In the genomic region with DNA sequence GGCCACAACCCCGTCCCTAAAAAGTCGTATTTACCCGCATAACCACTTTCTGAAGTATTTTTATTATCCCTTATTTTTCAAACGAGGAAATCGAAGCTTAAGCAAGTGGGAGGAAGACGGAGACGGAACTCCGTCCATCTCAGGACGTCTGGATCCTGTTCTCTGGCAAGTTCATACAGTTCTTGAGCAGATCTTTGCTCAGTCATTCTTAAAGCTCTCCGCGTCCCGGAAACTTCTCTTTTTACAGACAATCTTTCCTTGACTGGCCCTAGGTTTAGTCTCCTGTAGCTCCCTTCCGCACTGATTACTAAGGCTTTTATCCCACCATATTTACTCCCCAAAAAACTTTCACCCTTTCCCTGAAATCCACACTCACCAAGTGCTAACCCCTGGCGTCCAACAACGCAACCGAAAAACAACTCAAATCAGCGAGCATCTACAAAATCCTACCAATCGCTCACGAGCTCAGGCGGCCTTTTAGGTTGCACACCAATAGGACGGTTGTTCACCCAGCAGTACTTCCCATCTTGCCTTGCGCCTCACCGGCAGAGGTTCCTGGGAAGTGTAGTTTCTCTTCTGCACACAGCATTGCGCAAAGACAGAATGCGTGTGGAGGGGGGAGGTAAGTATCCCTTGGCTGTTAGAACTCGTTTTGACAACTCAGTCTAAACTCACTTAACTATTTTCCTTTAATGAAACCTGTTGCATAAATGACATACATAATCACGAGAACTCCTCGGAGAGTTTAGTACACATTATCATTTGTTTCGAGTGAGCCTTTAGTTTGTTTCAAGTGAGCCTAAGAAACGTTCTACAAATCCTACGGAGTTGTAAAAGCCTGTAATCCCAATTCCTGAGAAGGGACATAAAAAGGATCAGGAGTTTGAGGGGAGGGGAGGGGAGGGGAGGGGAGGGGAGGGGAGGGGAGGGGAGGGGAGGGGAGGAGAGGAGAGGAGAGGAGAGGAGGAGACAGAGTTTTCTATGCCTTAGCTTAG, we compare ENCODE assay signal across 8 mouse cellular contexts. TPM values are rescaled to one million over a fixed set of nuclear protein-coding genes. Genes with fewer than 3 reads are reported as not detected.
DNase-seq lines count a peak whose midpoint lies in the region; ATAC-seq lines count a peak whose summit lies in the region.

No protein-coding gene starts in this region.

- H3K27me3 ChIP-seq in heart, embryonic 13.5 days (replicated peaks): no peaks in the 10 kb centered on the region
- no peaks in the 10 kb centered on the region for H3K27me3 ChIP-seq in liver, embryonic 12.5 days (replicated peaks)
- H3K27me3 ChIP-seq in stomach, embryonic 15.5 days (replicated peaks): no peaks in the 10 kb centered on the region

- ATAC-seq in heart, embryonic 13.5 days (ENCODE audit: extremely low read depth, insufficient number of reproducible peaks, low FRiP score, low TSS enrichment): peak; percentile 95
- peak; percentile 99 for ATAC-seq in liver, embryonic 12.5 days
- ATAC-seq in stomach, embryonic 15.5 days (ENCODE audit: insufficient read depth, low FRiP score, low read depth): peak; percentile 99

- H3K9ac ChIP-seq in heart, embryonic 13.5 days: peak overlapping the region; percentile 81
- H3K9ac ChIP-seq in liver, embryonic 12.5 days: peak overlapping the region; percentile 82
- H3K9ac ChIP-seq in stomach, embryonic 15.5 days: peak overlapping the region; percentile 56

- peak overlapping the region; percentile 67 for H3K4me3 ChIP-seq in brown adipose tissue, adult 24 weeks (ENCODE audit: insufficient read depth, low read depth, low read length)
- peak overlapping the region; percentile 61 for H3K4me3 ChIP-seq in heart, embryonic 13.5 days
- H3K4me3 ChIP-seq in liver, embryonic 12.5 days: peak overlapping the region; percentile 75
- peak overlapping the region; percentile 60 for H3K4me3 ChIP-seq in stomach, embryonic 15.5 days (replicated peaks)

- WGBS in heart, embryonic 13.5 days: 1% methylated on average over 31 of the region's 31 CpGs
- under 1% methylated on average over 31 of the region's 31 CpGs for WGBS in liver, embryonic 12.5 days (ENCODE audit: insufficient replicate concordance)
- under 1% methylated on average over 31 of the region's 31 CpGs for WGBS in stomach, embryonic 15.5 days

- H3K4me1 ChIP-seq in brown adipose tissue, adult 24 weeks (ENCODE audit: control insufficient read depth, insufficient read depth, insufficient read length, low read length): no peaks in the 10 kb centered on the region
- H3K4me1 ChIP-seq in heart, embryonic 13.5 days: peaks cover 8% of the 10 kb centered on the region
- H3K4me1 ChIP-seq in liver, embryonic 12.5 days: peaks cover 20% of the 10 kb centered on the region
- H3K4me1 ChIP-seq in stomach, embryonic 15.5 days: no peaks in the 10 kb centered on the region

- peak overlapping the region; percentile 76 for H3K4me2 ChIP-seq in heart, embryonic 13.5 days
- H3K4me2 ChIP-seq in liver, embryonic 12.5 days: peak overlapping the region; percentile 73
- peak overlapping the region; percentile 75 for H3K4me2 ChIP-seq in stomach, embryonic 15.5 days

- H3K9me3 ChIP-seq in heart, embryonic 13.5 days: no peaks in the 10 kb centered on the region
- no peaks in the 10 kb centered on the region for H3K9me3 ChIP-seq in liver, embryonic 12.5 days (replicated peaks)
- H3K9me3 ChIP-seq in stomach, embryonic 15.5 days: no peaks in the 10 kb centered on the region

- peak; percentile 93 for DNase-seq in CD4-positive, CD25-positive, alpha-beta regulatory T cell, adult 2 months (ENCODE audit: low read depth, low spot score)
- peak; percentile 78 for DNase-seq in fat pad, adult 2 months (ENCODE audit: extremely low read depth, low read depth, low spot score)
- DNase-seq in kidney, postnatal 10 days: peak; percentile 88
- peak; percentile 79 to 80 for DNase-seq in natural killer cell, adult 2 months (ENCODE audit: low spot score in 2 of 2)

- no peak overlapping the region; the same call in 1 of the 2 replicates for H3K27ac ChIP-seq in brown adipose tissue, adult 24 weeks (replicated peaks; ENCODE audit: low read depth, low read length)
- peak overlapping the region; percentile 79 for H3K27ac ChIP-seq in heart, embryonic 13.5 days (replicated peaks)
- peak overlapping the region; percentile 95 for H3K27ac ChIP-seq in liver, embryonic 12.5 days
- H3K27ac ChIP-seq in stomach, embryonic 15.5 days: peak overlapping the region; percentile 89

- peaks cover 18% of the 10 kb centered on the region for H3K36me3 ChIP-seq in heart, embryonic 13.5 days
- H3K36me3 ChIP-seq in liver, embryonic 12.5 days: peaks cover 22% of the 10 kb centered on the region
- H3K36me3 ChIP-seq in stomach, embryonic 15.5 days: no peaks in the 10 kb centered on the region

RNA-seq across cellular contexts. Expression of a gene that starts 6.7 kb away (rescaled TPM):
- polyA plus RNA-seq in brown adipose tissue, adult 24 weeks (2012; ENCODE audit: insufficient read depth, insufficient read length, missing spikeins): 19.2 and 26.5 TPM in 2 replicates
- 28.8 and 29.4 TPM in 2 replicates for polyA plus RNA-seq in heart, embryonic 13.5 days (2015; fragmentation: Nextera tagmentation; extraction: Ambion mirVana)
- 33.6 and 34.8 TPM in 2 replicates for polyA plus RNA-seq in liver, embryonic 12.5 days (2016; fragmentation: Nextera tagmentation; extraction: Ambion mirVana)
- polyA plus RNA-seq in stomach, embryonic 15.5 days (2015; fragmentation: Nextera tagmentation; extraction: Ambion mirVana): 38.6 and 41.7 TPM in 2 replicates

RNA-seq across cellular contexts. Expression of a gene that starts 6.9 kb away (rescaled TPM):
- 3.6 TPM in 2 replicates for polyA plus RNA-seq in brown adipose tissue, adult 24 weeks (2012; ENCODE audit: insufficient read depth, insufficient read length, missing spikeins)
- polyA plus RNA-seq in heart, embryonic 13.5 days (2015; fragmentation: Nextera tagmentation; extraction: Ambion mirVana): 17.5 and 20.2 TPM in 2 replicates
- polyA plus RNA-seq in liver, embryonic 12.5 days (2016; fragmentation: Nextera tagmentation; extraction: Ambion mirVana): 20.5 and 21.7 TPM in 2 replicates
- polyA plus RNA-seq in stomach, embryonic 15.5 days (2015; fragmentation: Nextera tagmentation; extraction: Ambion mirVana): 20.6 and 22.8 TPM in 2 replicates
